Mouse (Mus musculus): ENCODE results near the gene Dse. TPM values are rescaled to one million over a fixed set of nuclear protein-coding genes. Genes with fewer than 3 reads are reported as not detected.

Dse gene
- 0.51 and 2.0 TPM in 2 replicates for polyA plus RNA-seq (2012; rRNA removed; ENCODE audit: low replicate concordance)

GRCm38 (mm10) chr10:34207503-34207850 is at the start of gene Dse:
TSS of gene Dse (minus strand) at chr10:34207715.

GRCm38 (mm10) chr10:34127392-34128378 is 79.8 kb downstream of the Dse start, which contains the start of gene Calhm6:
TSS of gene Calhm6 (minus strand) at chr10:34127984.

Other genes with a start within 250 kb of the Dse start
- gene Rwdd1, start 188.1 kb downstream of the Dse start, polyA plus RNA-seq (2012; rRNA removed; ENCODE audit: low replicate concordance): 29.9 and 45.7 TPM in 2 replicates
- not detected in 2 replicates for gene Trappc3l, start 170.1 kb downstream of the Dse start, polyA plus RNA-seq (2012; rRNA removed; ENCODE audit: low replicate concordance)
- not detected in 2 replicates for gene Calhm4, start 163.4 kb downstream of the Dse start, polyA plus RNA-seq (2012; rRNA removed; ENCODE audit: low replicate concordance)
- 0.07 and 0.09 TPM in 2 replicates for gene Calhm5, start 111.2 kb downstream of the Dse start, polyA plus RNA-seq (2012; rRNA removed; ENCODE audit: low replicate concordance)
- gene Calhm6, start 79.7 kb downstream of the Dse start, polyA plus RNA-seq (2012; rRNA removed; ENCODE audit: low replicate concordance): 1.6 and 3.3 TPM in 2 replicates
- gene Tspyl1, start 74.5 kb upstream of the Dse start, polyA plus RNA-seq (2012; rRNA removed; ENCODE audit: low replicate concordance): 8.6 and 16.1 TPM in 2 replicates
- 0.74 and 1.5 TPM in 2 replicates for gene Tspyl4, start 89.7 kb upstream of the Dse start, polyA plus RNA-seq (2012; rRNA removed; ENCODE audit: low replicate concordance)
- gene Col10a1, start 182.3 kb upstream of the Dse start, polyA plus RNA-seq (2012; rRNA removed; ENCODE audit: low replicate concordance): not detected in 2 replicates
- gene Nt5dc1, start 210.8 kb upstream of the Dse start, polyA plus RNA-seq (2012; rRNA removed; ENCODE audit: low replicate concordance): 1.5 and 2.3 TPM in 2 replicates